Mouse (Mus musculus) bone marrow macrophage, adult 2 months (primary cell): ENCODE results near the gene Ak5.

Experiments
- CTCF ChIP-seq: IDR thresholded peaks from 2 replicates; pipeline ENCODE4 v1.5.1; 2012; ENCODE audit warnings: low read depth, mild to moderate bottlenecking, low read length, moderate library complexity
- POLR2A ChIP-seq: IDR thresholded peaks from 2 replicates; pipeline ENCODE4 v1.6.1; 2012; ENCODE audit warnings: mild to moderate bottlenecking, low read depth, low read length, borderline replicate concordance

DNA sequence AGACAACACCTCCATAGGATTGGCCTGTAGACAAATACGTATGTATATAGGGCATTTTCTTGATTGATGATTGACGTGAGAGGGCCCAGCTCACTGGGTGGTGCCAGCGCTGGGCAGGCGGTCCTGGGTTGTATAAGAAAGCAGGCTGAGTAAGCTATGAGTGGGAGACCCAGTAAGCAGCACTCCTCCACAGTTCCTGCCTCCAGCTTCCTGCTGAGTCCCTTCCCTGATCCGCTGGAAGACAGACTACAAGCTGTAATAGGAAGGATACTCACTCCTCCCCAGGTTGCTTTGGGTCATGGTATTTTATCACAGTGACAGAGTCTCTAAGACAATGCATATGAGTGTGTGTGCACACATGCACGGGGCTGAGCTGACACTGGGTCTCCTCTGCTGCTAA lies 82.6 kb downstream of the Ak5 start:
- no peak for TF ChIP-seq CTCF
- TF ChIP-seq POLR2A = no peak
